ENCODE assay signal across 8 mouse cellular contexts in the genomic region with DNA sequence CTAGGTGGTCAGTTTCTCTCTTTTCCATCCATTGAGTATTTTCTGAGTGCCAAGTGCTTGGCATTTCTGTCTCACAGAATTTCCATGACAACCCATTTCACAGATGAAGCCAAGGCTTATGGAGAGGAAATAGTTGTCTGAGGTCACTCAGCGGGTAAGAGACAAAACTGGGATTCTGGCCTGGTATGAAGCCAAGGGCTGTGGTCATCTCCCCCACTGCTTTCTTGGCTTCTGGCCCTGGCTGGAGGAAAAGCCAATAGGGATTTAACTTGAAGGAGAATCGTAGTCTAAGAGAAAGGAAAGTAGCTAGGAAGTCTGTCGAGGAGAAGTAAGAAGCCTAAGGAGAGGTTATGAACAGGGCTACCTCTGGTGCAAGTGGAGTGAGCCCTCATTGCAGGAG.
DNase-seq lines count a peak whose midpoint lies in the region; ATAC-seq lines count a peak whose summit lies in the region.

No protein-coding gene starts in this region.

- H3K4me3 ChIP-seq in neural tube, embryonic 13.5 days: no peak overlapping the region
- H3K4me3 ChIP-seq in embryonic facial prominence, embryonic 14.5 days (ENCODE audit: low read depth, low read length): no peak overlapping the region

- H3K4me2 ChIP-seq in neural tube, embryonic 13.5 days: no peak overlapping the region
- H3K4me2 ChIP-seq in embryonic facial prominence, embryonic 14.5 days (ENCODE audit: low read depth, low read length): no peak overlapping the region

- WGBS in neural tube, embryonic 13.5 days: 65% methylated on average over 3 of the region's 3 CpGs
- WGBS in embryonic facial prominence, embryonic 14.5 days: 49% methylated on average over 3 of the region's 3 CpGs

- H3K27ac ChIP-seq in neural tube, embryonic 13.5 days (replicated peaks): peak overlapping the region; percentile 15; the same call in 1 of the 2 replicates
- H3K27ac ChIP-seq in embryonic facial prominence, embryonic 14.5 days (replicated peaks; ENCODE audit: low read depth, low read length): 0 out of 2 replicates have a peak overlapping the region, but pooled peaks have one; percentile 40

- peaks cover 19% of the 10 kb centered on the region for H3K4me1 ChIP-seq in neural tube, embryonic 13.5 days (replicated peaks)
- H3K4me1 ChIP-seq in embryonic facial prominence, embryonic 14.5 days (ENCODE audit: control insufficient read depth, insufficient read depth, low read length): peaks cover 24% of the 10 kb centered on the region

- no peaks in the 10 kb centered on the region for H3K27me3 ChIP-seq in neural tube, embryonic 13.5 days
- H3K27me3 ChIP-seq in embryonic facial prominence, embryonic 14.5 days (replicated peaks; ENCODE audit: control insufficient read depth, insufficient read depth, low read length): no peaks in the 10 kb centered on the region

- H3K9me3 ChIP-seq in neural tube, embryonic 13.5 days: no peaks in the 10 kb centered on the region
- H3K9me3 ChIP-seq in embryonic facial prominence, embryonic 14.5 days (ENCODE audit: control insufficient read depth, low read length): no peaks in the 10 kb centered on the region

- no peak for ATAC-seq in neural tube, embryonic 13.5 days (ENCODE audit: low read depth)
- ATAC-seq in embryonic facial prominence, embryonic 14.5 days (ENCODE audit: low read depth): 0 out of 2 replicates have a peak, but pooled peaks have one; percentile 4

- no peaks in the 10 kb centered on the region for H3K36me3 ChIP-seq in neural tube, embryonic 13.5 days
- H3K36me3 ChIP-seq in embryonic facial prominence, embryonic 14.5 days (ENCODE audit: control insufficient read depth, insufficient read depth, low read length): no peaks in the 10 kb centered on the region

- intact Hi-C loops in heart, postnatal 14 days (cut with DNase I): loop anchor here (1.0 kb wide), 1 partner anchor 183 kb away; a partner anchor contains a TSS

- DNase-seq in neural tube, embryonic 10.5 days (ENCODE audit: extremely low spot score, low spot score): no peak
- peak; percentile 67 for DNase-seq in embryonic facial prominence, embryonic 14.5 days (ENCODE audit: low spot score)
- peak; percentile 74 to 84 for DNase-seq in heart, postnatal 14 days
- peak; percentile 66 for DNase-seq in lung, postnatal 14 days
- no peak for DNase-seq in frontal cortex, postnatal 10 days (ENCODE audit: low spot score in 2 of 2)
- DNase-seq in T-cell, adult 2 months (ENCODE audit: low spot score): no peak
- DNase-seq in embryo, embryonic 10 days (ENCODE audit: low spot score): no peak

- H3K9ac ChIP-seq in neural tube, embryonic 13.5 days: no peak overlapping the region
- H3K9ac ChIP-seq in embryonic facial prominence, embryonic 14.5 days (ENCODE audit: low read depth, low read length): no peak overlapping the region

Comparison
In these comparisons a context has a peak if more than half of its experiments do, and no peak if none do; other contexts are left out.
1. DNase-seq: peak in embryonic facial prominence, embryonic 14.5 days (single experiment), heart, postnatal 14 days (2 of 2) and lung, postnatal 14 days (single experiment); none in neural tube, embryonic 10.5 days (single experiment), frontal cortex, postnatal 10 days (0 of 2), T-cell, adult 2 months (single experiment) and embryo, embryonic 10 days (single experiment).